Mouse (Mus musculus) limb, embryonic 15.5 days (tissue): ENCODE results near the gene Arrdc4. TPM values are rescaled to one million over a fixed set of nuclear protein-coding genes. Genes with fewer than 3 reads are reported as not detected.

Experiments
- ATAC-seq: fragments of 200-750 bp; cut with Nextera tagmentation; 2 replicates; pipeline ENCODE4 v1.8.0; 2017; ENCODE audit warnings: low read depth, moderate TSS enrichment; ENCODE audit not compliant: insufficient number of reproducible peaks, low FRiP score, low TSS enrichment
- H3K27ac ChIP-seq: fragments of 300-500 bp; sonication (generic); 2 replicates; pipeline ENCODE4 v1.5.1; 2015; ENCODE audit warnings: moderate library complexity, mild to moderate bottlenecking, inconsistent platforms
- H3K27me3 ChIP-seq: fragments of 300-500 bp; sonication (generic); 2 replicates; pipeline ENCODE4 v1.6.1; 2015; ENCODE audit warnings: inconsistent platforms
- H3K36me3 ChIP-seq: fragments of 300-500 bp; sonication (generic); 2 replicates; pipeline ENCODE4 v1.6.1; 2015; ENCODE audit warnings: inconsistent platforms
- H3K4me1 ChIP-seq: fragments of 300-500 bp; sonication (generic); 2 replicates; pipeline ENCODE4 v1.6.1; 2015; ENCODE audit warnings: inconsistent platforms
- H3K4me2 ChIP-seq: fragments of 300-500 bp; sonication (generic); 2 replicates; pipeline ENCODE4 v1.6.1; 2015; ENCODE audit warnings: mild to moderate bottlenecking, inconsistent platforms
- H3K4me3 ChIP-seq: fragments of 300-500 bp; sonication (generic); 2 replicates; pipeline ENCODE4 v1.5.1; 2015; ENCODE audit warnings: mild to moderate bottlenecking, inconsistent platforms
- H3K9ac ChIP-seq: fragments of 300-500 bp; sonication (generic); 2 replicates; pipeline ENCODE4 v1.6.1; 2015; ENCODE audit warnings: inconsistent platforms
- H3K9me3 ChIP-seq: fragments of 300-500 bp; sonication (generic); 2 replicates; pipeline ENCODE4 v1.6.1; 2016; ENCODE audit warnings: inconsistent platforms
- WGBS: fragments of 180-500 bp; shearing (Covaris S2); methylation state at CpG from one replicate; pipeline ENCODE4 v1.1.7; 2015; 5-methylcytosine and 5-hydroxymethylcytosine counted together
- polyA plus RNA-seq: library from polyadenylated mRNA; unstranded; fragments of >200 nt; fragmentation: Nextera tagmentation; extraction: Ambion mirVana; gene quantifications from 2 replicates; pipeline ENCODE4 v1.2.1, GENCODE M21; 2015

The Arrdc4 gene
- polyA plus RNA-seq = 17.4 and 19.7 TPM in 2 replicates

- ATAC-seq = peak; percentile 100
- H3K4me3 ChIP-seq = peak within 1 kb of the TSS; percentile 90
- peaks cover 18% of the 10 kb centered on the region for H3K4me1 ChIP-seq
- peaks cover 8% of the 10 kb centered on the region for H3K36me3 ChIP-seq
- peak within 1 kb of the TSS; percentile 83 for H3K27ac ChIP-seq
- H3K27me3 ChIP-seq = no peaks in the 10 kb centered on the region
- H3K4me2 ChIP-seq = peak within 1 kb of the TSS; percentile 86
- H3K9me3 ChIP-seq = no peaks in the 10 kb centered on the region
- WGBS = under 1% methylated on average over 54 of the region's 54 CpGs
- peak within 1 kb of the TSS; percentile 83 for H3K9ac ChIP-seq
Measured at GRCm38 (mm10) chr7:68748761-68749635, at the start of gene Arrdc4. Arrdc4 (minus strand) TSS chr7:68749241.

GRCm38 (mm10) chr7:68795578-68795977 lies 46.5 kb upstream of the Arrdc4 start:
- ATAC-seq = no peak
- no peaks in the 10 kb centered on the region for H3K4me1 ChIP-seq
- H3K9ac ChIP-seq = no peak overlapping the region
- H3K4me3 ChIP-seq = no peak overlapping the region
- H3K9me3 ChIP-seq = no peaks in the 10 kb centered on the region
- H3K27me3 ChIP-seq = no peaks in the 10 kb centered on the region
- H3K36me3 ChIP-seq = no peaks in the 10 kb centered on the region
- WGBS = 64% methylated on average over 5 of the region's 5 CpGs
- no peak overlapping the region for H3K4me2 ChIP-seq
- no peak overlapping the region for H3K27ac ChIP-seq

- no peak for ATAC-seq
- H3K4me1 ChIP-seq = no peaks in the 10 kb centered on the region
- no peak overlapping the region for H3K4me2 ChIP-seq
- H3K9ac ChIP-seq = no peak overlapping the region
- no peak overlapping the region for H3K27ac ChIP-seq
- H3K27me3 ChIP-seq = no peaks in the 10 kb centered on the region
- H3K9me3 ChIP-seq = no peaks in the 10 kb centered on the region
- WGBS = 69% methylated on average over 3 of the region's 3 CpGs
- no peaks in the 10 kb centered on the region for H3K36me3 ChIP-seq
- no peak overlapping the region for H3K4me3 ChIP-seq
Measured at GRCm38 (mm10) chr7:68788711-68789110, 39.7 kb upstream of the Arrdc4 start.

GRCm38 (mm10) chr7:68771757-68772094 lies 22.7 kb upstream of the Arrdc4 start:
- Histone ChIP-seq H3K4me1 (no peaks in the 10 kb centered on the region), H3K4me3 (no peak overlapping the region), H3K9ac (no peak overlapping the region), H3K27me3 (no peaks in the 10 kb centered on the region), H3K36me3 (no peaks in the 10 kb centered on the region), H3K27ac (no peak overlapping the region), H3K4me2 (no peak overlapping the region), H3K9me3 (no peaks in the 10 kb centered on the region)
- 84% methylated on average over 2 of the region's 2 CpGs for WGBS
- no peak for ATAC-seq

- no peak for ATAC-seq
- 74% methylated on average over 7 of the region's 7 CpGs for WGBS
- Histone ChIP-seq H3K4me2 (no peak overlapping the region), H3K36me3 (no peaks in the 10 kb centered on the region), H3K4me1 (no peaks in the 10 kb centered on the region), H3K4me3 (no peak overlapping the region), H3K27me3 (no peaks in the 10 kb centered on the region), H3K9ac (no peak overlapping the region), H3K27ac (no peak overlapping the region), H3K9me3 (no peaks in the 10 kb centered on the region)
Measured at GRCm38 (mm10) chr7:68770894-68771756, 22.1 kb upstream of the Arrdc4 start.

GRCm38 (mm10) chr7:68765926-68766325 lies 16.9 kb upstream of the Arrdc4 start:
- Histone ChIP-seq H3K27me3 (no peaks in the 10 kb centered on the region), H3K9me3 (no peaks in the 10 kb centered on the region), H3K36me3 (no peaks in the 10 kb centered on the region), H3K4me1 (no peaks in the 10 kb centered on the region), H3K4me2 (no peak overlapping the region), H3K9ac (no peak overlapping the region), H3K4me3 (no peak overlapping the region), H3K27ac (no peak overlapping the region)
- 89% methylated on average over 4 of the region's 4 CpGs for WGBS
- no peak for ATAC-seq

GRCm38 (mm10) chr7:68759148-68759724 lies 10.2 kb upstream of the Arrdc4 start:
- H3K27me3 ChIP-seq = no peaks in the 10 kb centered on the region
- no peak overlapping the region for H3K4me2 ChIP-seq
- WGBS = 73% methylated on average over 6 of the region's 6 CpGs
- no peaks in the 10 kb centered on the region for H3K9me3 ChIP-seq
- H3K4me1 ChIP-seq = no peaks in the 10 kb centered on the region
- H3K36me3 ChIP-seq = no peaks in the 10 kb centered on the region
- H3K27ac ChIP-seq = no peak overlapping the region
- H3K4me3 ChIP-seq = no peak overlapping the region
- no peak for ATAC-seq
- H3K9ac ChIP-seq = no peak overlapping the region

- ATAC-seq = no peak
- no peaks in the 10 kb centered on the region for H3K9me3 ChIP-seq
- no peak overlapping the region for H3K4me2 ChIP-seq
- no peaks in the 10 kb centered on the region for H3K4me1 ChIP-seq
- no peak overlapping the region for H3K9ac ChIP-seq
- no peak overlapping the region for H3K27ac ChIP-seq
- H3K36me3 ChIP-seq = no peaks in the 10 kb centered on the region
- WGBS = 89% methylated on average over 6 of the region's 6 CpGs
- no peak overlapping the region for H3K4me3 ChIP-seq
- no peaks in the 10 kb centered on the region for H3K27me3 ChIP-seq
Measured at GRCm38 (mm10) chr7:68756656-68757204, 7.7 kb upstream of the Arrdc4 start.

- Histone ChIP-seq H3K27me3 (no peaks in the 10 kb centered on the region), H3K4me1 (peaks cover 18% of the 10 kb centered on the region), H3K36me3 (no peaks in the 10 kb centered on the region), H3K4me3 (peak overlapping the region; percentile 90), H3K9me3 (no peaks in the 10 kb centered on the region), H3K27ac (no peak overlapping the region), H3K9ac (no peak overlapping the region), H3K4me2 (peak overlapping the region; percentile 86)
- 63% methylated on average over 8 of the region's 8 CpGs for WGBS
- ATAC-seq = no peak
Measured at GRCm38 (mm10) chr7:68749919-68750318, 878 bp upstream of the Arrdc4 start.

GRCm38 (mm10) chr7:68748361-68748760 lies 680 bp downstream of the Arrdc4 start:
- peak overlapping the region; percentile 90 for H3K4me3 ChIP-seq
- H3K27me3 ChIP-seq = no peaks in the 10 kb centered on the region
- peak overlapping the region; percentile 86 for H3K4me2 ChIP-seq
- no peak for ATAC-seq
- 14% methylated on average over 8 of the region's 8 CpGs for WGBS
- peaks cover 18% of the 10 kb centered on the region for H3K4me1 ChIP-seq
- peak overlapping the region; percentile 83 for H3K9ac ChIP-seq
- H3K36me3 ChIP-seq = peaks cover 9% of the 10 kb centered on the region
- peak overlapping the region; percentile 83 for H3K27ac ChIP-seq
- H3K9me3 ChIP-seq = no peaks in the 10 kb centered on the region

- Histone ChIP-seq H3K4me3 (no peak overlapping the region), H3K36me3 (peaks cover 43% of the 10 kb centered on the region), H3K27me3 (no peaks in the 10 kb centered on the region), H3K27ac (no peak overlapping the region), H3K4me1 (peaks cover 14% of the 10 kb centered on the region), H3K9me3 (no peaks in the 10 kb centered on the region), H3K4me2 (no peak overlapping the region), H3K9ac (no peak overlapping the region)
- no peak for ATAC-seq
- WGBS = 75% methylated on average over 9 of the region's 9 CpGs
Measured at GRCm38 (mm10) chr7:68744616-68745015, 4.4 kb downstream of the Arrdc4 start.
